Mouse (Mus musculus): Measurements from ENCODE around the gene Abi3bp.

- TF ChIP-seq CTCF (IDR thresholded peaks at IDR 0.05; ENCODE audit: low read depth) (no peak), EP300 (IDR thresholded peaks at IDR 0.05; ENCODE audit: low read depth) (no peak)
Measured at GRCm38 (mm10) chr16:56602394-56602793, 124.7 kb downstream of the Abi3bp start.

All from liver, embryonic 14.5 days (tissue).